Mouse (Mus musculus) hindbrain, embryonic 12.5 days (tissue): ENCODE results near the gene C130074G19Rik. TPM values are rescaled to one million over a fixed set of nuclear protein-coding genes. Genes with fewer than 3 reads are reported as not detected.

Experiments used
- ATAC-seq: fragments of 200-750 bp; cut with Nextera tagmentation; 2 replicates; pipeline ENCODE4 v1.8.0; 2017; ENCODE audit warnings: moderate TSS enrichment; ENCODE audit not compliant: low FRiP score
- H3K27ac ChIP-seq: fragments of 300-500 bp; sonication (generic); 2 replicates; pipeline ENCODE4 v1.5.1; 2016; ENCODE audit warnings: mild to moderate bottlenecking
- H3K27me3 ChIP-seq: fragments of 300-500 bp; sonication (generic); 2 replicates; pipeline ENCODE4 v1.6.1; 2016; ENCODE audit warnings: mild to moderate bottlenecking
- H3K36me3 ChIP-seq: fragments of 300-500 bp; sonication (generic); 2 replicates; pipeline ENCODE4 v1.6.1; 2016; ENCODE audit warnings: mild to moderate bottlenecking
- H3K4me1 ChIP-seq: fragments of 300-500 bp; sonication (generic); 2 replicates; pipeline ENCODE4 v1.6.1; 2016
- H3K4me2 ChIP-seq: fragments of 300-500 bp; sonication (generic); replicated peaks from 2 replicates; pipeline ENCODE4 v1.6.1; 2016; ENCODE audit warnings: mild to moderate bottlenecking
- H3K4me3 ChIP-seq: fragments of 300-500 bp; sonication (generic); 2 replicates; pipeline ENCODE4 v1.5.1; 2016; ENCODE audit warnings: mild to moderate bottlenecking
- H3K9ac ChIP-seq: fragments of 300-500 bp; sonication (generic); 2 replicates; pipeline ENCODE4 v1.6.1; 2016; ENCODE audit warnings: mild to moderate bottlenecking, moderate library complexity
- H3K9me3 ChIP-seq: fragments of 300-500 bp; sonication (generic); replicated peaks from 2 replicates; pipeline ENCODE4 v1.6.1; 2016; ENCODE audit warnings: mild to moderate bottlenecking
- WGBS: fragments of 180-500 bp; shearing (Covaris S2); methylation state at CpG from one replicate; pipeline ENCODE4 v1.1.7; 2016; 5-methylcytosine and 5-hydroxymethylcytosine counted together
- polyA plus RNA-seq: library from polyadenylated mRNA; unstranded; fragments of >200 nt; fragmentation: Nextera tagmentation; extraction: Ambion mirVana; gene quantifications from 2 replicates; pipeline ENCODE4 v1.2.1, GENCODE M21; 2016

Gene C130074G19Rik
- polyA plus RNA-seq, 1 experiment from 2014 or later, result 1.0 TPM

- no peaks in the 10 kb centered on the region for H3K36me3 ChIP-seq
- peaks cover 15% of the 10 kb centered on the region for H3K4me1 ChIP-seq
- H3K27ac ChIP-seq, result no peak overlapping the region
- no peak overlapping the region for H3K9ac ChIP-seq
- H3K27me3 ChIP-seq, result peaks cover 23% of the 10 kb centered on the region
- H3K4me2 ChIP-seq, result no peak overlapping the region
- H3K9me3 ChIP-seq, result no peaks in the 10 kb centered on the region
- 52% methylated on average over 7 of the region's 7 CpGs for WGBS
- no peak overlapping the region for H3K4me3 ChIP-seq
- no peak for ATAC-seq
These were observed 31.9 kb downstream of the C130074G19Rik start for GRCm38 (mm10) chr1:184851166-184851565.

- Histone ChIP-seq H3K4me2 (peak overlapping the region; percentile 77; the same call in 1 of the 2 replicates), H3K9me3 (no peaks in the 10 kb centered on the region), H3K27ac (no peak overlapping the region), H3K4me1 (peaks cover 25% of the 10 kb centered on the region), H3K36me3 (no peaks in the 10 kb centered on the region), H3K27me3 (peaks cover 23% of the 10 kb centered on the region), H3K4me3 (no peak overlapping the region), H3K9ac (no peak overlapping the region)
- WGBS, result 53% methylated on average over 3 of the region's 3 CpGs
- ATAC-seq, result no peak
These were observed 36.0 kb downstream of the C130074G19Rik start for GRCm38 (mm10) chr1:184846973-184847372.

GRCm38 (mm10) chr1:184846092-184846750, 36.8 kb downstream of the C130074G19Rik start, which contains the start of gene Marc2:
TSS of gene Marc2 (minus strand) at chr1:184846451.
- peak within 1 kb of the TSS; percentile 68; the same call in 1 of the 2 replicates for H3K27ac ChIP-seq

DNA sequence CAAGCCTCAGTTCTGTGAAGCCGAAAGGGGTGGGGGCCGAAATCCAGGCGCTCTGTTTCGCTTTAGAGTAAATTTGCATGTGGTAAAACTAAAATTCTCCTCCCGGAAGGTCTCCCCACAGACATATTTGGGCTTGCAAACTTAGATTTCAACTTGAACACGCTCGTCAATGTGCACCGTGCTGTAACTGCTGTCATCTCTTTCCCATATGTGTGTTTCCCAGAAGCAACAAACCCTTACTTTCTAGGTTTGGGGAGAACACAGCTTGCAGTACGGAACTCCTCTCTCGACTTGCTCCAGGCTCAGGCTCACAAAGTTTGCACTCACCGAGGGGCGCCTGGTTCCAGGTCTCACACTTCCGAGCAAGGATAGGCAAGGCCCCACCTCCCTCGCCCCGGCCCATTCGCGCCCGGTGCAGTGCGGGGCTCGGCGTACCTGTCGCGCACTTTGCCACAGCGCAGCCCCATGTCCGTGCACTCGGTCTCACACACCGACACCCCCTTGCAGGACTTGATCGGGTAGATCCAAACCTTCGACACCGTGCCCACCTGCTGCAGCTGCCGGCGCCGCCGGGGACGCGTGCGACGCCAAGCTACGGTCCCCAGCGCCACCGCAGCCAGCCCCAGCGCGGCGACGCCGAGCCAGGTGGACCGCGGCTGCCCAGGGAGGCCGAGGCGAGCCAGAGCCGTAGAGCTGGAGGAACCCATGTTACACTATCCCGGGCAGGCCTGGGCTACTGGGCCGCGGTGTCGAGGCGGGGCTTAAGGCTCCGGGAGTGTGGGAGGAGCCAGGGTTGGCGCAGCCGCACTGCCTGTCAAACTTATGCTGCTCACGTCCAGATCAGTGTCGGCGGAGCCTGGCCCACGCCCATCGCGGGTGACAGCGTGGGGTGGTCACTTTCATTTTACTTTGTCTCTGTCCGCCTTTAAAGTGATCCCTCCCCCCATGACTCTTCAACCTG, 37.6 kb downstream of the C130074G19Rik start:
- Histone ChIP-seq H3K27me3 (peaks cover 13% of the 10 kb centered on the region), H3K4me2 (peak overlapping the region; percentile 77), H3K9me3 (no peaks in the 10 kb centered on the region), H3K36me3 (no peaks in the 10 kb centered on the region), H3K9ac (peak overlapping the region; percentile 85), H3K27ac (peak overlapping the region; percentile 68; the same call in 1 of the 2 replicates), H3K4me3 (peak overlapping the region; percentile 74), H3K4me1 (peaks cover 23% of the 10 kb centered on the region)
- peak; percentile 96 for ATAC-seq
- under 1% methylated on average over 67 of the region's 67 CpGs for WGBS

More at GRCm38 (mm10) chr1:184846092-184846750, 36.8 kb downstream of the C130074G19Rik start, which contains the start of gene Marc2:
- ATAC-seq, result peak; percentile 27; the same call in 1 of the 2 replicates
- Histone ChIP-seq H3K4me3 (peak within 1 kb of the TSS; percentile 74), H3K4me1 (peaks cover 23% of the 10 kb centered on the region), H3K36me3 (no peaks in the 10 kb centered on the region), H3K9me3 (no peaks in the 10 kb centered on the region), H3K27me3 (peaks cover 16% of the 10 kb centered on the region), H3K9ac (peak within 1 kb of the TSS; percentile 85), H3K4me2 (peak within 1 kb of the TSS; percentile 77)
- WGBS, result 5% methylated on average over 18 of the region's 18 CpGs

DNA sequence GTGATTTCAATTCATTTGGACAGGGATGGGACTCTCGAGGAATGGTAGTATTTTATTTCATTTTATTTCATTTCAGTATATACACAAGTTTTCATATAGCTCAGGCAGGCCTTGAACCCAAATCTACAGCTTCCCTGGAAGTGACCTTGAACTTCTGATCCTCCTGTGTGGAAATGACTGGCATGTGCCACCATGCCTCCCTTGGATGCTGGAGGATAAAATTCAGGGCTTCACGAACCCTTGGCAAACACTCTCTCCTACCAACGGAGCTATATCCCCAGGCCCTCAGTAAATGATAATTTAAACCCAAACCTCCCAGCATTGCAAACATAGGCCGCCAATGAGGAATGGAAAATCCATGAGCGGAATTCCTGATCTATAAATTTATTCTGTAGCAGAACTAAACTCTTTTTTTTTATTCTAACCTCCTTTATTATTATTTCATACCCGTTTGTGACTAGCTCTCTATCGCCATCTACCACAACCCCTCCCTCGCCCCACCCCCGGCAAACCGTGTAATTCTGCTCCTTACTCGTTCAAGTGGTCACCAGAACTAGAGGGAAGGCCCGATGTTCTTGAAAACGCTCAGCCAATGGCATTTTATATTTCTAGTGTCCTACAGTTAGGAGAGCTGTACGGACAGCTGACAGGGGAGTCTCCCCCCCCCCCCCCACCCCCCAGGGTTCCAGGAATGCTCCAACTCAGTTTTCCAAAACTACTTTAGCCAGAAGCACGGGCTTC, 38.5 kb downstream of the C130074G19Rik start:
- H3K9ac ChIP-seq, result peak overlapping the region; percentile 85
- no peaks in the 10 kb centered on the region for H3K9me3 ChIP-seq
- H3K36me3 ChIP-seq, result no peaks in the 10 kb centered on the region
- 20% methylated on average over 15 of the region's 15 CpGs for WGBS
- H3K27ac ChIP-seq, result no peak overlapping the region
- peak overlapping the region; percentile 77 for H3K4me2 ChIP-seq
- H3K4me3 ChIP-seq, result peak overlapping the region; percentile 74
- ATAC-seq, result no peak
- peaks cover 23% of the 10 kb centered on the region for H3K4me1 ChIP-seq
- peaks cover 13% of the 10 kb centered on the region for H3K27me3 ChIP-seq

GRCm38 (mm10) chr1:184837649-184838048, 45.4 kb downstream of the C130074G19Rik start:
- Histone ChIP-seq H3K9me3 (no peaks in the 10 kb centered on the region), H3K4me1 (peaks cover 5% of the 10 kb centered on the region; the same call in 1 of the 2 replicates), H3K4me2 (no peak overlapping the region), H3K9ac (no peak overlapping the region), H3K27ac (no peak overlapping the region), H3K27me3 (no peaks in the 10 kb centered on the region), H3K36me3 (peaks cover 9% of the 10 kb centered on the region; the same call in 1 of the 2 replicates), H3K4me3 (no peak overlapping the region)
- WGBS, result 89% methylated on average over 4 of the region's 4 CpGs
- ATAC-seq, result no peak

DNA sequence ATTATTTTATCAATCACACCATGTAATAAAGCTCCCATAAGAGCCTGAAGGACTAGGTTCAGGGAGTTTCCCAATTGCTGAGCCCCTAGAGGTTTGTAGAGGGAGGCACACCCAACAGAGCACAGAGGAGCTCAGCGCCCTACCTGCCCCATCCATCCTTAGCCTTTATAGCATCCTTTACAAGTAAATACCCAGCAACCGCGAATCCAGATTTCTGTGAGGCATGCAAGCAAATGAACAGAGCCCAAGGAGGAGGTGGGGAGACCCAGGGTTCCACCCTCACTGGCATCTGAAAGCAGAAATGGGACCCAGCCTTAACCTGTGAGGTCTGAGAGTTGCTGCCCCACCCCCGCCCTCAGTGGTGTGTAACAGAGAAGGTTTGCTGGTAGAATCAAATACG, 46.7 kb downstream of the C130074G19Rik start:
- Histone ChIP-seq H3K4me3 (no peak overlapping the region), H3K4me2 (no peak overlapping the region), H3K27ac (no peak overlapping the region), H3K36me3 (peaks cover 19% of the 10 kb centered on the region), H3K9me3 (no peaks in the 10 kb centered on the region), H3K4me1 (no peaks in the 10 kb centered on the region), H3K27me3 (no peaks in the 10 kb centered on the region), H3K9ac (no peak overlapping the region)
- 78% methylated on average over 5 of the region's 5 CpGs for WGBS
- no peak for ATAC-seq

DNA sequence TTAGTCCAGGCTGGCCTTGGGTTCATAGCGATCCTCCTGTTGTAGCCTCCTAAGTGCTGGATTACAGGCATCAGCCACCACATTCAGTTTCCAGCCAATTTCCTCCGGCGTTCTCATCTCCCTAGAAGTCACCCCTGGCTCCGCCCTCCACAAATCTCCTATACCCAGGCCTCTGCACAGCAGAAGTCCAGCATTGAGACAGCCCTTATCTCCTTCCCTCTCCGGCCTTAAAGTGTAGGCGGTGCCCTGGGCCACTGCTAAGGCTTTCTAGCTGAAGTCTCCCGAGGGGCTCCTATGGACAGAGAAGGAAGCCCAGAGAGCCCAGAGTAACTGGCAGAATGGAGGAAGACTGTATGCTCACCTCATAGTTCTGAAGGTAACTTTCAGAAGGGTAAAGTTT, 49.5 kb downstream of the C130074G19Rik start:
- H3K27ac ChIP-seq, result no peak overlapping the region
- H3K4me1 ChIP-seq, result no peaks in the 10 kb centered on the region
- H3K27me3 ChIP-seq, result no peaks in the 10 kb centered on the region
- no peak overlapping the region for H3K9ac ChIP-seq
- peaks cover 30% of the 10 kb centered on the region for H3K36me3 ChIP-seq
- WGBS, result 95% methylated on average over 7 of the region's 7 CpGs
- no peak overlapping the region for H3K4me2 ChIP-seq
- no peak for ATAC-seq
- H3K4me3 ChIP-seq, result no peak overlapping the region
- no peaks in the 10 kb centered on the region for H3K9me3 ChIP-seq

DNA sequence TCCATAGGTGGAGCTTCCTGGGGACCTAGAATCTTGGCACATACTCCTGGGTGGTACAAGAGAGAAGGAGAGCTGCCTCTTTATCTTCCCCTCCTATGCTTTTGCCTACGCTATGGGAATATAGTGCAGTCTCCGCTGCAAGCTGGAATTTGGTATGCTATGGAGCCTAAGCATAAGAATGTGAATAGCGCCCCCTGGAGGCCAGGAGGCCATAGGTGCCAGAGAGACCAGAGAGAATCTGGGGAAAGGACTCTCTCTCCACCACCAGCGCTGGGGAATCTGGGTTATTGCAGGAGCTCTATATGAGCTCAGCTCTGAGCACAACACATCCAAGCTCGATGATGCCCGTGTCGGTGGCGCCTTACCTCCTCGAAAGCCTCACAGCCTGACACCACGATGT, 50.8 kb downstream of the C130074G19Rik start:
- 84% methylated on average over 10 of the region's 10 CpGs for WGBS
- Histone ChIP-seq H3K36me3 (peaks cover 28% of the 10 kb centered on the region), H3K4me1 (peaks cover 3% of the 10 kb centered on the region; the same call in 1 of the 2 replicates), H3K4me2 (no peak overlapping the region), H3K4me3 (no peak overlapping the region), H3K27ac (no peak overlapping the region), H3K27me3 (no peaks in the 10 kb centered on the region), H3K9me3 (no peaks in the 10 kb centered on the region), H3K9ac (no peak overlapping the region)
- no peak for ATAC-seq

- H3K9ac ChIP-seq, result no peak overlapping the region
- WGBS, result 84% methylated on average over 8 of the region's 8 CpGs
These were observed 53.1 kb downstream of the C130074G19Rik start for GRCm38 (mm10) chr1:184829897-184830296.

DNA sequence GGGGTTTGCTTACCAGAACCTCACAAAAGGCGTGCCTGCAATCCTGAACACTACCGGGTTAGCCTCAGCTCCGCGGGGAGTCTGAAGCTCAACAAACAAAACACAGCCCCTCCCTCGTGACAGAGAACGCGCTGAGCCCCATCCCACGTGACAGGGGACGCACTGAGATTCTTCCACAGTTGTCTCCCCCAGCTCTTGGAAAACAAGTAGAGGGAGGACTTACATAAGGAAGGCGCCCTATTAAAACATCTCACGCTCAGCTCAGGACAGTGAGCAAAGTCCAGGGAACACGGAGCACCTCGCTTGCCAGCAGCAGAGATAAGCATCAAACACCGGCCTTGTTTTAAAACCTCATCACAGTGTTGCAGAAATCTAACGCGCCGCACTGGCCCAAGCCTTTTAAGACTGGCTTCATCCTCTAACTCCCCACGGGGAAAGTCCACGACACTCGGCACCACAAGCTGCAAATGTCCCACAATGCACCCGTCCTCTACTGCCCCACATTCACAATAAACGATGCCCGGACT, 55.8 kb downstream of the C130074G19Rik start:
- Histone ChIP-seq H3K36me3 (peaks cover 19% of the 10 kb centered on the region), H3K9me3 (no peaks in the 10 kb centered on the region), H3K27ac (no peak overlapping the region; the same call in 1 of the 2 replicates), H3K27me3 (no peaks in the 10 kb centered on the region), H3K4me3 (peak overlapping the region; percentile 14; the same call in 1 of the 2 replicates), H3K4me1 (peaks cover 9% of the 10 kb centered on the region), H3K9ac (no peak overlapping the region), H3K4me2 (peak overlapping the region; percentile 39)
- 28% methylated on average over 23 of the region's 23 CpGs for WGBS
- ATAC-seq, result no peak

More at GRCm38 (mm10) chr1:184829897-184830296, 53.1 kb downstream of the C130074G19Rik start:
- ATAC-seq, result no peak
- no peak overlapping the region for H3K27ac ChIP-seq
- no peak overlapping the region for H3K4me3 ChIP-seq
- H3K4me1 ChIP-seq, result peaks cover 7% of the 10 kb centered on the region
- no peaks in the 10 kb centered on the region for H3K27me3 ChIP-seq
- peaks cover 25% of the 10 kb centered on the region for H3K36me3 ChIP-seq
- H3K4me2 ChIP-seq, result no peak overlapping the region
- H3K9me3 ChIP-seq, result no peaks in the 10 kb centered on the region
